Mouse (Mus musculus) hindlimb bud, embryonic 11.5 days (tissue): Measurements from ENCODE around the gene Pigh.

Source experiments
- DNase-seq: peaks from one replicate; pipeline ENCODE4 v3.0.0-alpha.2; 2012; ENCODE audit warnings: low read depth, low spot score; ENCODE audit errors: extremely low spot score

Gene Pigh

DNA sequence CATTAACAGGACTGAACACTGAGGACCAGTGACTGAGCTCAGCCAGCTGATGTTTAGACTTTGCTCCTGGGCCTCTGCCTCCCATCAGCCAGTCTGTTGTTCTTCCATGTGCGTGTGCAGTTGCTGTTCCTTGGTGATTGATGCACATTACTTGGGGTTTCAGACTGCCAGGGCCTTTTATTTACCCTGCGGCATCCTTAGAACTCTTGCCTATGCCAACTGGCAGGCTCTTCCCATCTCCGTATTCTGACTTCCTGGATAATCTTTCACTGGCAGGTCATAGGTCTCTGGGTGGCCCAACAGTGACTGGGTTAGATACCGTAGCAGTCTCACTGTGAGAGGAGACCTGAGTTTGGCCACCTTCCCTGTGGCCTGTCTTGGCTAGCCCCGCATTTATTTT, 21.9 kb downstream of the Pigh start:
- DNase-seq, result no peak

GRCm38 (mm10) chr12:79066431-79066830, 23.0 kb downstream of the Pigh start:
- no peak for DNase-seq

GRCm38 (mm10) chr12:79064451-79064850, 25.0 kb downstream of the Pigh start:
- DNase-seq, result no peak

DNA sequence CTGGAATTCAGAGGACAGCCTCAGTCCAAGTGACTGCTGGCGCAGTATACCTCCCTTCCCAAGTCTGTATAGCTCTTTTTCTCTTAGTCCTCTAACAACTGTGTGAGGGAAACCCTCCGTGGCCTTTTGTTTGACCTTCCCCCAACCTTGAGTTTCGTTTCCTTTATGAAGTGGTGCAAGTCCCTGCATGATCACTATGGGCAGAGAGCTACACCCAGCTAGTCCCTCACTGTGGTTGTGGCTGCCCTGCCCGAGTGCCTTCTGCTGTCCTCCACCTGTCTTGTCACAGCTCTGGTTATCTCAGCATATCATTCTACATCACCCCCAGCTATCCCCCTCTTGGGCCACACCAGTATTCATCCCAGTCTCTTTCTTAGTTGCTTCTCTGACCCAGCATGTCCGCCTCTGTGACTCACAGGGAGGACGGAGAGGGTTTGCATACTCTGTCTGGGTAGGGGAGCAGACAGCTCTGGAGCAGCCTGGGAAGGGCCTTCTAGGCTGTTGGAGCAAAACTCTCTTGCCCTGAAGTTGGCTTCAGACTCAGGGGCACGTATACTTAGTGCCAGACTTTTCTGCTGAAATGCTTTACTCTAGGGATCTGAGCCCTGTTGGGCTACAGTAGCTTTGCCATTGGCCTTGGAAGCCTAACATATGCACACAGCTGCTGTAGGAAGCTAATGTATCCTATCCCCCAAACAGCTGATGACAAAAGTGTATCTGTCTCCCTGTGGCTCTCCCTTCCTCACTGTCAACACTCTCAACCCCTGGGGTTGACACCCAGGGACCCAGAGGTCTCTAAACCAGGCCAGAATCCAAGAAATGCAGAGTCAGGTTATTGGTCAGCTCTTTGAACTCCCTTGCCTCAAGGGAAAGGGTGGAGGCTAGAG, 28.4 kb downstream of the Pigh start:
- no peak for DNase-seq

- no peak for DNase-seq
Measured at GRCm38 (mm10) chr12:79060134-79060533, 29.3 kb downstream of the Pigh start.

GRCm38 (mm10) chr12:79059573-79059972, 29.9 kb downstream of the Pigh start:
- DNase-seq, result no peak

- DNase-seq, result no peak
Measured at GRCm38 (mm10) chr12:79055276-79055675, 34.2 kb downstream of the Pigh start.

GRCm38 (mm10) chr12:79052073-79052472, 37.4 kb downstream of the Pigh start:
- DNase-seq, result no peak

- no peak for DNase-seq
Measured at GRCm38 (mm10) chr12:79050545-79051212, 38.8 kb downstream of the Pigh start.

DNA sequence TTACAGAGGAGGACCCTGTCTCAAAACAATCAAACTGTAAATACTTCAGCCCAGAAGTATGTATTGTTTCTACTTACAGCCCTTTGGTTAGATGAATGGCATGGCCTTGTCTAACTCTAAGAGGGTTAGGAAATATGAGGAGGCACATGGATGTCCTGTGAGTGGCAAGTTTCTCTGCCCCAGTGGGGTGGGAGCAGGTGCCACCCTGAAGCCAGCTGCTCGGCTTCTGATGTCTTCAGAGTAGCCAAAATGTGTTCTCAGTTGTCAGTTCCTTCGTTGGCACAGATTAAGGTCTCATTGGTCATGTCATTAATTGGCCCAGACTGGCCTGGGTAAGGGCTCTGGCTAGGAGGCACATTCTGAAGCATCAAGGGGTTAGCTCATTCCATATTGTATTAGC, 39.6 kb downstream of the Pigh start:
- DNase-seq, result no peak

DNA sequence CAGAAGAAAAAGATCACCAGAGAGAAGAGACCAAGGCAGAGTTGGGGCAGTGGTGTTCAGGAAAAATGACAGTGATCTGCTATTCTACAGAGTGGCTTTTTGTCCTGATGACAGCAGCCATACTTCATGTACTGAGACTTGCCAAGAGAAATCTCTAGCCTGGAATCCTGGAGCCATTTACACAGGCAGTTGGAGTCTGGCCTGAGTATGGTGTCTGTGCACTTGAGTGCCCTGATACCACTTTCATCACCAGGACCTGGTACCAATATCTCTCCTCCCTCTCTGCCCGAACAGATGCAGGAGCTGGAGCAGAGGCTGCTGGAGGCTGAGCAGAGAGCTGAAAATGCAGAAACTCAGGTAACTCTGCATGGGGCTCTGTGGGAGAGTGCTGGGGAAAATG, 40.6 kb downstream of the Pigh start:
- DNase-seq, result no peak

- no peak for DNase-seq
Measured at GRCm38 (mm10) chr12:79047203-79047602, 42.2 kb downstream of the Pigh start.

GRCm38 (mm10) chr12:79046171-79046570, 43.3 kb downstream of the Pigh start:
- no peak for DNase-seq

DNA sequence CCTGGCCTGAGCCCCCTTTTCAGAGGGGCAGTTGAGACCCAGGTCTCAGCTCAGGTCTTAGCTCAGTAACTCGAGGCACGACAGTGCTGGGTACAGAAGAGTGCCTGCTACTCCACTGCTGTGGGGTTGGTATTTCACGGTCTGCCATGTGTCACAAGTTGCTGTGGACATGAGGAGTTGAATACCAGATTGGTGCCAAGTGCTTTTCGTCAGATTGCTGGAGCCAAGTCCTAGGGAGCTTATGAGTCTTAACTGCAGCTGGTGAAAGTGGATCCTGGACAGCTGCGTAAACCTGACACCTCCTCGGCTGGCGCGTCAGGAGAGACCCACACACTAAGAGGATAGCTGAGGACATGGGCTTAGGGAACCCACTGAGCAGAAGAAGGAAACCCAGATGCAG, 44.8 kb downstream of the Pigh start:
- no peak for DNase-seq

GRCm38 (mm10) chr12:79041436-79041835, 48.0 kb downstream of the Pigh start:
- DNase-seq, result no peak

- DNase-seq, result no peak
Measured at GRCm38 (mm10) chr12:79040201-79040827, 49.1 kb downstream of the Pigh start.

GRCm38 (mm10) chr12:79039708-79040107, 49.7 kb downstream of the Pigh start:
- no peak for DNase-seq

GRCm38 (mm10) chr12:79035349-79035748, 54.1 kb downstream of the Pigh start:
- DNase-seq, result no peak

DNA sequence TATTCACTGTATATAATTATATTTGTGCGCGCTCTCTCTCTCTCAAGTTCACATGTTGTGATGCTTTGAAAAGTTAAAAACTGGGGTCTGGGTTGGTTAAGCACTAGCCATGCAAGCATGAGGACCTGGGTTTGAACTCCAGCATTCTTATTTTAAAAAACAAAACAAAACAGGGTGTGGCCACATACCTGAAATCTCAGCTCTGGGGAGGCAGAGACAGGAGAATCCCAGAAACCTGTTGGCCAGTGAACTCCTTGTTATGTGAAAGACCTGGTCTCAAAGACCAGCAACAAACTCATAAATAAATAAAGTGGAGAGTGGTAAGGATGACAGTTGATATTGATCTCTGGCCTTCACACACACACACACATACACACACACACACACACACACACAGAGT, 55.1 kb downstream of the Pigh start:
- no peak for DNase-seq
